Mouse (Mus musculus) layer of hippocampus, postnatal 36 days (tissue): ENCODE measurements around the gene Prrxl1. TPM values are rescaled to one million over a fixed set of nuclear protein-coding genes. Genes with fewer than 3 reads are reported as not detected.

ENCODE experiments used
- total RNA-seq, 2 experiments: library from RNA; stranded (reverse); gene quantifications; 2 replicates each; pipeline ENCODE4 v1.2.3; 2021

Prrxl1 gene
- total RNA-seq, 2 experiments from 2014 or later: not detected

Other genes starting within 250 kb of the Prrxl1 start
- gene 1700024G13Rik, start 211.0 kb upstream of the Prrxl1 start, total RNA-seq: not detected
- gene Slc18a3, start 134.6 kb upstream of the Prrxl1 start, total RNA-seq: not detected
- not detected for gene Chat, start 133.4 kb upstream of the Prrxl1 start, total RNA-seq
- gene Ercc6, start 85.9 kb upstream of the Prrxl1 start, total RNA-seq: 10 to 100 TPM; 21.6 to 26.7 TPM
- gene 3425401B19Rik, start 85.9 kb downstream of the Prrxl1 start, total RNA-seq: under 1 TPM in 1 of 2 experiments, not detected in 1; 0.15 TPM
- under 1 TPM; 0.52 to 0.83 TPM for gene Tmem273, start 186.6 kb downstream of the Prrxl1 start, total RNA-seq
- gene Fam170b, start 234.6 kb downstream of the Prrxl1 start, total RNA-seq: not detected